Mouse (Mus musculus) cerebellum, postnatal 10 days (tissue): ENCODE data around the gene Pdlim3.
"Not testable (repeated sequence)": the region's sequence is repeated elsewhere in the genome, so short reads cannot be mapped to it uniquely, and the experiment has no call there.

Source experiments
- DNase-seq, 2 experiments: peaks; one replicate each; pipeline ENCODE4 v3.0.0; 2021; ENCODE audit warnings: mixed read lengths in 2 of 2

The Pdlim3 gene

GRCm38 (mm10) chr8:45885202-45885685, at the start of gene Pdlim3:
TSS of gene Pdlim3 (plus strand) at chr8:45885461.
- DNase-seq, result peak; percentile 32 to 51

DNA sequence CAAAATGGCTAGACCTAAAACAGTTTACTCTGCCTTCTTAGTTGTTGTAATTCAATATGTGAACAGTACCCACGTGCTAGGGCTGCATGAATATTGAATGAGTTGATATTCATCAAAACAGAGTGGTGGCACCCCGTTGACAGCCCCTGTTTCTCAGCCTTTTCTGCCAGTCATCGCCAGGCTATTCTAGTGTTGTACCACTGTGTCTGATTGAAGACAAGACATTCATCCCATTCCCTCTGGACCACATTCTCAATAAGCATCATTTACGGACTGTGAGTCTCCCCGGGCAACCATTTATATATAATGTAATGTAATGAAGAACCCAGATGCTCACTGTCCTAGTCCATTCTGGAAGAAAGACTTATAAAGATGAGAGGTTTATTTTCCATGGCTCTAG, 42.0 kb upstream of the Pdlim3 start:
- DNase-seq, result no peak

DNA sequence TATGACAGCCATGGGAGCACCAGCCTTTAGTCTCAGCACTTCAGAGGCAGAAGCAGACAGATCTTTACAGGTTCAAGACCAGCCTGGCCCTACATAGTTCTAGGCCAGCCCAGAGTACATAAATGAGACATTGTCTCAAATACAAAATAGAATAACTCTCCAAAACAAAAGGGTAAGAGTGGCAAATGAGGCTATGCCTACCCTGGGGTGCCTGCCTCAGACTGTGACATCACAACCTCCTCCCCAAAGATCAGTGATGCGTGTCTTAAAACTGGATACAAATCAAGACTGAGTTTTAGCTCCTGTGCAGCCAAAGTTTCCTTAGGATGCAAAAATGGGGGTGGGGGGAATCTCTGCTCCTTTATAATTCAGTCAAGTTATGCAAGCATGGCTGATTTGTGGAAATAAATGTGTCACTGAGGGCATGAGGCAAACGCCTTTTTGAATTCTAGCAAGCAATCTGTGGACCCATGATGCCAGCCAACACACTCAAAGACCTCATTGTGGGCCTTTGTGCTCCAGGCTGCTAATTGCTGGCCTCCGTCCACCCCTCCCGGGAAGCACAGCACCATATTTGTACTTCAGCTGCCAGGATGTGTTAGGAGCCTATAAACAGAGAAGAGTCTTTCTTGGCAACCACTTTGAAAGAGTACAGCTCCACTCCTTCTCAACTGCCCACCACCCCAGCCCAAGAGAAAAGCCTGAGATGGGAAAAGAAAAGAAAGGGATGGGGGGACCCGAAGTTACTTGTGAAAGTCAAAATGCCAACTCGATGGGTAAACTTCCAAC, 41.0 kb upstream of the Pdlim3 start:
- peak; percentile 80 to 91 for DNase-seq

GRCm38 (mm10) chr8:45844911-45845481, 40.3 kb upstream of the Pdlim3 start:
- peak in 1 of 2 experiments; percentile 10 for DNase-seq

GRCm38 (mm10) chr8:45845906-45846305, 39.4 kb upstream of the Pdlim3 start:
- peak; percentile 38 to 61 for DNase-seq

DNA sequence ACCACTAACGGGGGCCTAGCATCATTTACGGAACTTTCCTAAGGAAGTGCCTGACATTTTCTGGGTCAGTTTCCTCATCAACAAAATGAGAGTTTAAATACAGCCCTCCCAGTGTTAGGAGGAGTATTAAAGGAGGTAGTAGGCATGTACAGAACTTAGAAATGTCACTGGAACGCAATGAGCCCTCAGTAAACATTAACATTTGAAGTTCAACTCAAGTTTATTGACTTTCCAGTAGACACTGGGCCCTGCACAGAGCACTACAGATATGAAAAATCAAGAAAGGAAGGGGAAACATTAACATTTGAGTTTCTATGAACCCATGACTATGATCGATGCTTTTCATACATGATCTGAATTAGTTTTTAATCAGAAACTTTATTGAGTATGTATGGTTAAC, 30.1 kb upstream of the Pdlim3 start:
- no peak for DNase-seq

DNA sequence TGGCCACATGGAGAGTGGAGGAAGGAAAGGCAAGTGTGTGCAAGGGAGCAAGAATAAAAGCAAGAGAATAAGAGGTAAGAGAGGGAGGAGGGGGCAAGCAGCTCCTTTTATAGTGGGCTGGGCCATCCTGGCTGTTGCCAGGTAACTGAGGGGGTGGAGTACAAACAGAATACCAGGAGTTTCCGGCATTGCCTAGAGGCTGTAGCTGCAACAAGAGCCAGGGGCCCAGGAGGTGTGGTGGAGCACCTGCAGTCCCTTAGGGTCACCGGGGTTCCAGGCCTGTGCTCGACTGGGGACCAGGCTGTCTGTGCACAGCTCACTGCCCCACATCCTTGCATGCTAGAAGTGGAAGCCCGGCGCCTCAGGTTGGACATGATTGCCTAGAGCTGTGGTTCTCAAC, 27.5 kb upstream of the Pdlim3 start:
- DNase-seq, result no peak

GRCm38 (mm10) chr8:45858391-45858790, 26.9 kb upstream of the Pdlim3 start:
- no peak for DNase-seq

GRCm38 (mm10) chr8:45871587-45871986, 13.7 kb upstream of the Pdlim3 start:
- not testable (repeated sequence) for DNase-seq

DNA sequence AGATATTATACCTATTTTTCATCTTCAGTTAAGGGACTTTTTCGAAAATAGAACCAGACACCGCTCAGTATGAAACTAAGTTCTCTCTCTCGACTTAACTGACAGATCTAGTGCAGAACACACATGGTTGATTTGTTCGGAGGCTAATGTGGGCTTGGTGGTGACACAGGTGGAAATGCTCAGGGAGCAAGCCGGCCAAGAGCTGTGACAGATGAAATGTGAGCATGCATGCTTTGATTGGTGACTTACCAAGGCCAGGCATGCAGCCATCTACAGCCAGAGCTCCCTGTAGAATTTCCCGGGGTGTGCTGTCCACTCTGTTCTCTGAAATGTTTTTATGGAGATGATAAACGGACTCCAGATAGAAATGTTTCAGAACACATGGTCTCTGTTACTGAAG, 13.2 kb upstream of the Pdlim3 start:
- DNase-seq, result peak; percentile 23 to 35

DNA sequence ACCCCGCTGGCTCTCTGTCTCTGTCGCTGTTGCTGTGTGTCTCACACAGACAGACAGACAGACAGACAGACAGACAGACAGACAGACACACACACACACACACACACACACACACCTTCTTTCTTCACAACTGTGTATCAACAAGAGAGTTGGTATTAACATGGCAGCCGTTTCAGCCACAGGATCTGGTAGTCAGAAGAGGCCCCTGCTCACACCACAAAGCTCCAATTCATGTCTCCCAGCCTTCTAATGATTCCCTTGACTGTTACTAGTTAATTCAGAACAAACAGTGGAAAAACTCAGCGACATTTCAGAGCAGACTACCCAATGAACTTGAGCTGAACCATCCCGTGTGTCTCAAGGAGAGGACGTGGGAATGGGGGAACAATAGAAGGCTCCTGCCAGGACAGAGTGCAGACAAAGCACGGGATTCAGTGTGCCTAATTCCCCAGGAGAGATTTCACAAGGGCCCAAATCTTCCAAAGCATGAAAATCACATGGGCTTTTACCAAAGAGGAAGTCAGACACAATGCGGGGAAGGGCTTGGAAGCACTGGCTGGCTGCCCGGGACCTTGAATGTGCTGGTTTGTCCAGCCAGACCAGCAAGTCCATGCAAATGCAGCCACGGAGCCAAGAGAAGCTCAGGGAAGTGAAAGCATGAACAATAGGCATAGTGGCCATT, 10.2 kb upstream of the Pdlim3 start:
- DNase-seq, result peak; percentile 84 to 88

GRCm38 (mm10) chr8:45876397-45876796, 8.9 kb upstream of the Pdlim3 start:
- DNase-seq, result no peak

- DNase-seq, result no peak
These were observed 7.6 kb upstream of the Pdlim3 start for GRCm38 (mm10) chr8:45877680-45878079.

- DNase-seq, result no peak
These were observed 4.8 kb upstream of the Pdlim3 start for GRCm38 (mm10) chr8:45880457-45880856.

GRCm38 (mm10) chr8:45881726-45882125, 3.5 kb upstream of the Pdlim3 start:
- no peak for DNase-seq

GRCm38 (mm10) chr8:45883793-45884192, 1.5 kb upstream of the Pdlim3 start:
- no peak for DNase-seq

GRCm38 (mm10) chr8:45884552-45884951, 709 bp upstream of the Pdlim3 start:
- peak; percentile 13 to 17 for DNase-seq

DNA sequence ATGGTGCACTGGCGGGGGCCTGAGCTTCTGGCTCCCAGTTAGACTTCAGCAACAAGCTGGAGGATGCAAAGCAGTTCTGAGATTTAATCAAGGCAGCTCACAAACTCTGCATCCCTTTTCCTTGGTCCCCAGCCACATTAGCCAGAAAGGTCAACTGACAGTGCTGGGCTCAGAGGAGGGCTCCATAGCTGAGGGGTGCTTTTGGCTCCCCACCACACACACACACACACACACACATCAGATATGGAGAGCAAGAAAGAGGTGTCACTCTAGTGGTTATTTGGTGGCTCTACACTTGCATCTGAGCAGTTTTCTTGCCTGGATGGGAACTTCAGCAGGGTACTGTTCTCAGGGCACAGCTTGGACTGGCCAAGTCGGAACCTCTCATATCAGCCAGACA, 514 bp downstream of the Pdlim3 start:
- DNase-seq, result peak; percentile 25 to 31

DNA sequence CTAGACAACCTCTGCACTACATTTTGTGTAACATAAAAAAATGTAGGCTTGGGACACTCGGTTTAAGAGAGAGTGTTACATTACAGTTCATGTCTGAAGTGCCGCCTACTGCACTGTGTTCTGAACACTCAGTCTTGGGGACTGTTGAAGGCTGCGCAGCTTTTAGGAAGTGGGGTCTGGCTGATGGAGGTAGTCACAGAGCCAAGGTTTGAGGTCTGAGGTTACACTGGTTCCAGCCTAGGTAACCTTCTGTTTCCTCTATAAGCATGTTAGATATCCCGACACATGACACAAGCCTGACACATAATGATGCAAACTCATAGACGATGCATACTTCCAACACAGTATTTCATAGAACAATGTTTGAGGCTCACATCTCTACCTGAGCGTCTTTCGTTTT, 4.5 kb downstream of the Pdlim3 start:
- DNase-seq, result no peak

- DNase-seq, result no peak
These were observed 11.3 kb downstream of the Pdlim3 start for GRCm38 (mm10) chr8:45896590-45896989.

- DNase-seq, result peak; percentile 55 to 69
These were observed 14.5 kb downstream of the Pdlim3 start for GRCm38 (mm10) chr8:45899783-45900182.

DNA sequence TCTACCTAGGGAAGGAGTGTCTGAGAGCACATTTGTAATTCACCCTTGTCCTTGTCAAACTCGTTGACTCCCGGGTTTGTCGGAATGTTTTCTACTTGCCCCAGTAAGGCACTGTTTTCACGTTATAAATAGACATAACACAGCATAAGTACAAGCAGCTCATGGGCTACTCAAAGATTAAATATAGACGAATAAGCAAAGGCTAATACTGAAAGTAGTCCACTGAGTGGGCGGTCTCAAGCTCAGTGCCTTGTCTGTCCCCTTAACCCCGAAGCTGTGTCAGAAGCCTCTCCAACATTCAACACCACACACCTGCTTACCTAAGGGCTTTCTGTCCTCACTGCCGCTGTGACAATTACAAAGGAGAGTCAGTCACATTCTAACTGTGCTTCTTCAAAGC, 16.4 kb downstream of the Pdlim3 start:
- no peak for DNase-seq

DNA sequence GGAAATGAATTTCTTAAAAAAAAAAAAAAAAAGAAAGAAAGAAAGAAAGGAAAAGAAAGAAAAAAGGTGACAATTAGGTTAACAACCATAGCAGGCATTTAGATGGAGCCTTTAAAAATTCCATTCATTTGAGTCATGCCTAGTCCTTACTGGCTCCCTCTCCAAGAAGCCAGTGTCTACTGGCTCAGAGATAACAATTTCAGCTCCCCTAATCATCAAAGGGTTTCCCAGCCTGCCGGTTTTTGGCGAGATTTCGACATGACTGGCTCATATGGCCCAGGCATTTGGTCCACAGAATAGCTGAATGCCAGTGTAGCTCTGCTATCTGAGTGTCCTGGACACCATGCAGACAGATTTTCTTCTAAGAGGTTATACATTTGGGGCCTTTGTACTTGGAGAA, 18.4 kb downstream of the Pdlim3 start:
- peak; percentile 63 to 70 for DNase-seq
